Mouse (Mus musculus) kidney, adult 2 months (tissue): ENCODE data around the gene Cox20. TPM values are rescaled to one million over a fixed set of nuclear protein-coding genes. Genes with fewer than 3 reads are reported as not detected.
A peak's percentile ranks its signal among the peaks of the same experiment; 100 is the strongest.
"Not testable (repeated sequence)": the region's sequence is repeated elsewhere in the genome, so short reads cannot be mapped to it uniquely, and the experiment has no call there.

Experiments
- DNase-seq: peaks from one replicate; pipeline ENCODE4 v3.0.0; 2021
- H3K27ac ChIP-seq: fragments of 200-500 bp; 2 replicates; pipeline ENCODE4 v1.5.1; 2012; ENCODE audit warnings: low read depth, low read length, control low read depth, inconsistent platforms; ENCODE audit not compliant: insufficient read depth
- H3K27me3 ChIP-seq: fragments of 200-500 bp; replicated peaks from 2 replicates; pipeline ENCODE4 v1.6.1; 2012; ENCODE audit warnings: mild to moderate bottlenecking, moderate library complexity, low read length, inconsistent platforms; ENCODE audit not compliant: control insufficient read depth, insufficient read depth
- H3K36me3 ChIP-seq: fragments of 200-500 bp; 2 replicates; pipeline ENCODE4 v1.6.1; 2012; ENCODE audit warnings: mild to moderate bottlenecking, moderate library complexity, low read length, inconsistent platforms; ENCODE audit not compliant: control insufficient read depth, insufficient read depth
- H3K4me1 ChIP-seq: fragments of 200-500 bp; 2 replicates; pipeline ENCODE4 v1.6.1; 2011; ENCODE audit warnings: low read length; ENCODE audit not compliant: control insufficient read depth, insufficient read depth
- H3K4me3 ChIP-seq: fragments of 200-500 bp; 2 replicates; pipeline ENCODE4 v1.5.1; 2011; ENCODE audit warnings: mild to moderate bottlenecking, low read depth, low read length, control low read depth; ENCODE audit not compliant: insufficient read depth
- CTCF ChIP-seq: fragments of 200-500 bp; conservative IDR thresholded peaks from 2 replicates; pipeline ENCODE4 v1.5.1; 2011; ENCODE audit warnings: low read depth, mild to moderate bottlenecking, control low read depth, low read length, moderate library complexity, mixed read lengths; ENCODE audit not compliant: insufficient read depth, insufficient read length
- POLR2A ChIP-seq: fragments of 200-500 bp; IDR thresholded peaks from one replicate; pipeline ENCODE4 v1.6.1; 2011; ENCODE audit warnings: low read depth, low read length, control low read depth
- WGBS: fragments of 180-500 bp; shearing (Covaris S2); methylation state at CpG from one replicate; pipeline ENCODE4 v1.1.7; 2018; 5-methylcytosine and 5-hydroxymethylcytosine counted together
- polyA plus RNA-seq: library from polyadenylated mRNA; depleted of rRNA; stranded (reverse); fragments of >200 nt; gene quantifications from 2 replicates; pipeline ENCODE4 v1.2.3, GENCODE M21; 2012; rRNA removed

Gene Cox20
- polyA plus RNA-seq, result 28.0 and 54.6 TPM in 2 replicates

- Histone ChIP-seq H3K27ac (peak within 1 kb of the TSS; percentile 99), H3K4me3 (peak within 1 kb of the TSS; percentile 94), H3K27me3 (no peaks in the 10 kb centered on the region), H3K4me1 (peaks cover 22% of the 10 kb centered on the region), H3K36me3 (peaks cover 19% of the 10 kb centered on the region)
- peak; percentile 64 for TF ChIP-seq POLR2A
- no peak for TF ChIP-seq CTCF
- peak; percentile 98 for DNase-seq
- under 1% methylated on average over 83 of the region's 83 CpGs for WGBS
Observed at GRCm38 (mm10) chr1:178318389-178319184, at the start of gene Cox20. TSS of gene Cox20 (plus strand) at chr1:178319130.

GRCm38 (mm10) chr1:178270635-178271034, 48.3 kb upstream of the Cox20 start:
- WGBS, result 77% methylated on average over 6 of the region's 6 CpGs
- Histone ChIP-seq H3K27ac (no peak overlapping the region), H3K4me1 (peaks cover 2% of the 10 kb centered on the region), H3K36me3 (no peaks in the 10 kb centered on the region), H3K27me3 (no peaks in the 10 kb centered on the region; the same call in 1 of the 2 replicates), H3K4me3 (no peak overlapping the region)
- no peak for TF ChIP-seq POLR2A
- no peak for TF ChIP-seq CTCF
- DNase-seq, result no peak

- WGBS, result 18% methylated on average over 9 of the region's 9 CpGs
- no peak overlapping the region for H3K4me3 ChIP-seq
Observed at GRCm38 (mm10) chr1:178275174-178275730, 43.7 kb upstream of the Cox20 start.

GRCm38 (mm10) chr1:178275738-178276053, 43.2 kb upstream of the Cox20 start:
- WGBS, result 4% methylated on average over 11 of the region's 11 CpGs
- H3K36me3 ChIP-seq, result no peaks in the 10 kb centered on the region
- no peak overlapping the region for H3K27ac ChIP-seq
- H3K4me3 ChIP-seq, result peak overlapping the region; percentile 68
- TF ChIP-seq POLR2A (no peak), CTCF (no peak)
- no peak for DNase-seq
- H3K27me3 ChIP-seq, result no peaks in the 10 kb centered on the region; the same call in 1 of the 2 replicates
- H3K4me1 ChIP-seq, result peaks cover 5% of the 10 kb centered on the region

More at GRCm38 (mm10) chr1:178275174-178275730, 43.7 kb upstream of the Cox20 start:
- H3K36me3 ChIP-seq, result no peaks in the 10 kb centered on the region
- H3K4me1 ChIP-seq, result peaks cover 5% of the 10 kb centered on the region
- H3K27me3 ChIP-seq, result no peaks in the 10 kb centered on the region; the same call in 1 of the 2 replicates
- TF ChIP-seq CTCF, result no peak
- TF ChIP-seq POLR2A, result no peak
- peak; percentile 8 for DNase-seq
- H3K27ac ChIP-seq, result no peak overlapping the region

- DNase-seq, result peak; percentile 41
- H3K27ac ChIP-seq, result no peak overlapping the region
Observed at GRCm38 (mm10) chr1:178276054-178276911, 42.6 kb upstream of the Cox20 start.

GRCm38 (mm10) chr1:178283314-178283713, 35.6 kb upstream of the Cox20 start:
- not testable (repeated sequence) for H3K27ac ChIP-seq, H3K4me3 ChIP-seq, H3K4me1 ChIP-seq, DNase-seq, H3K27me3 ChIP-seq, H3K36me3 ChIP-seq
- WGBS, result 94% methylated on average over 3 of the region's 3 CpGs

More at GRCm38 (mm10) chr1:178276054-178276911, 42.6 kb upstream of the Cox20 start:
- H3K27me3 ChIP-seq, result no peaks in the 10 kb centered on the region; the same call in 1 of the 2 replicates
- H3K36me3 ChIP-seq, result no peaks in the 10 kb centered on the region
- peak overlapping the region; percentile 68 for H3K4me3 ChIP-seq
- TF ChIP-seq CTCF (no peak), POLR2A (no peak)
- H3K4me1 ChIP-seq, result peaks cover 5% of the 10 kb centered on the region
- WGBS, result 2% methylated on average over 87 of the region's 87 CpGs
